Mouse (Mus musculus): Measurements from ENCODE around the gene Banf1.

The Banf1 gene

DNA sequence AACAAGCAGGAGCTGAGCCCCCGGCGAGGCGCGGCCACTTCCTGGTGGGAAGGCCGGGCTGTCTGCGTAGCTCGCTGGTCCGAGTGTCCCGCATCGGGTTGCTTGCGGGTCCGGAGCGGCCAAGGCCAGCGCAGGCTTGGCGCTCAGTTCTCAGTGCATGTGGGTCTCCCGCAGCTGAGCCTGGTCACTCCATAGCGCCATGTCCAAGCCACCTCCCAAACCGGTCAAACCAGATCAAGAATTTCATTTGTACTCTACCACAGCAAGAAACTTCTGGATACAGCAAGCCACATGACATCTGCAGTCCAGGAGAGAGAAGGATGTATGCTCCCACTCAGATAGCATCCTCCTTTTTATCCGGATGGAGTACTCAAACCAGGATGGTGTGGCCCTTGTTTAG, 39.0 kb downstream of the Banf1 start:
- intact Hi-C loops (cut with DNase I): no loop called here

- intact Hi-C loops (cut with DNase I): no loop called here
Measured at GRCm38 (mm10) chr19:5323801-5324200, 43.2 kb downstream of the Banf1 start.

All from adrenal gland (tissue).